Mouse (Mus musculus) bone marrow, adult 2 months (tissue): Measurements from ENCODE around the gene Banp. TPM values are rescaled to one million over a fixed set of nuclear protein-coding genes. Genes with fewer than 3 reads are reported as not detected.

Experiments used
- H3K27ac ChIP-seq: fragments of 200-500 bp; 2 replicates; pipeline ENCODE4 v1.5.1; 2012; ENCODE audit warnings: low read depth, mild to moderate bottlenecking, control low read depth, inconsistent platforms, low read length; ENCODE audit not compliant: control insufficient read depth, poor library complexity, insufficient read depth
- H3K4me1 ChIP-seq: fragments of 200-500 bp; 2 replicates; pipeline ENCODE4 v1.6.1; 2011; ENCODE audit warnings: low read length; ENCODE audit not compliant: control insufficient read depth, insufficient read depth
- H3K4me3 ChIP-seq: fragments of 200-500 bp; replicated peaks from 2 replicates; pipeline ENCODE3; 2011; ENCODE audit warnings: mild to moderate bottlenecking, low read depth, low read length, control low read depth; ENCODE audit not compliant: control insufficient read depth
- CTCF ChIP-seq: fragments of 200-500 bp; IDR thresholded peaks from 2 replicates; pipeline ENCODE4 v1.5.1; 2011; ENCODE audit warnings: low read length, control low read depth; ENCODE audit not compliant: control insufficient read depth, insufficient read depth
- POLR2A ChIP-seq: fragments of 200-500 bp; IDR thresholded peaks from 2 replicates; pipeline ENCODE4 v1.6.1; 2011; ENCODE audit warnings: low read depth, mild to moderate bottlenecking, control low read depth, low read length, borderline replicate concordance; ENCODE audit not compliant: control insufficient read depth
- WGBS: fragments of 180-500 bp; shearing (Covaris S2); methylation state at CpG from one replicate; pipeline ENCODE4 v1.1.7; 2018; 5-methylcytosine and 5-hydroxymethylcytosine counted together
- polyA plus RNA-seq: library from polyadenylated mRNA; stranded (reverse); fragments of >200 nt; gene quantifications from 2 replicates; pipeline ENCODE4 v1.2.4, GENCODE M21; 2011; ENCODE audit warnings: low replicate concordance; ENCODE audit not compliant: missing spikeins, insufficient read depth, insufficient read length

Gene Banp
- polyA plus RNA-seq, 1 experiment = 30.1 TPM

DNA sequence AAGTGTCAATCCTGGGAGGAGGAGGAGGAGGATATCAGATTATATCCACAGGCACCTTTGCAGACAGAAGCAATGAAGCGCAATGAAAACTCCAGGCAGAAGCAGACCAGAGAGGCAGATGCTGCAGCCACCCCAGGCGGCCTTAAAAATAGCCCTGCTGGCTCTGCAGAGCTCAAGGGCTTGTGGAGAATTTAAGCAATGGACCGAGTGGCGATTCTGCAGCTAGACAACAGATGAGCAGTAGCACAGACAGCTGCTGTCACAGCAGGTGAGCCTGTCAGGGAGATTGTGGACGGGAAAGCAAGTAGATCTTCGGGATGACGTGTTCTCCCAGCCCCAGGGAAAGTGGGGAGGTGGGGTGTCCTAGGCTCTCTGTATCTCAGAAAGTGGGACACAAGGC, 81.4 kb downstream of the Banp start:
- H3K4me1 ChIP-seq = no peaks in the 10 kb centered on the region
- TF ChIP-seq POLR2A (no peak), CTCF (no peak)
- H3K4me3 ChIP-seq = no peak overlapping the region
- WGBS = 76% methylated on average over 7 of the region's 7 CpGs
- H3K27ac ChIP-seq = no peak overlapping the region

DNA sequence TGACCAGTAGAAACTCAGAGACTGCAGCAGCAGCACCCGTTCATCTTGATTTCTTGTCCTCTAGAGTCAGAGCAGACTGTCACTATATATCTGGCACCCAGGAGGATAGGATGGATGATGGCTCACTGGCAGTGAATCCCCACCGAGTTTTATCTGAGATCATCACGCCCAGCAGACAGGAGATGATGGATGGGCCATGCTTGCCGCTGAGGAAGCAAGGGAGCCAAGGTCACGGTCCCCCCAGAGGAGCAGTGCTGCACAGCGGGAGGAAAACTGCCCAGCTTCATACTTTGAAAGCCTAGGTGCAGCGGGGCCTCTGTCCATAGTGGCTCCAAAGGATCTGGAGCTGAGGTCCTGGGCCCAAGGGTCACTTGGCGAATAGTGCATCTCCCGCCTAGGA, 83.2 kb downstream of the Banp start:
- 61% methylated on average over 9 of the region's 9 CpGs for WGBS
- Histone ChIP-seq H3K4me1 (no peaks in the 10 kb centered on the region), H3K4me3 (no peak overlapping the region)

DNA sequence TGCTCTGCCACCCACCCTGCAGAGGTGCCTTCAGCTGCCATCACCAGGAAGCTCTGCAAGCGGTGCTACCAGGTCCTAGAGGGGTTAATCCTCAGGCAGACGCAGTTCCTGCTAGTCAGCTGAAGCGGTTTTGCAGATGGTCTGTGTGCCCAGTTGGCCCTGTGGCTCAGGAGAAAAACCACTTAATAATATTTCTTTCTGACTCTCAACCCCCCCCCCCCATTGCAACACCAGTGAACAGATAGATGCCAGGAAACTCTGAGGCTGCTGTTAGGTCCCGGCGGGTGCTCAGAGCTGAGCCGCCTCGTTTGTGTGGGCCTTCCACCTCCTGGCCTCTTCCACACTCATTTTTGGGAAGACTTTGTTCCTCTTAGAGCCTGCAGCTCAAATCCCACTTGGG, 86.0 kb downstream of the Banp start:
- Histone ChIP-seq H3K27ac (no peak overlapping the region), H3K4me1 (no peaks in the 10 kb centered on the region), H3K4me3 (no peak overlapping the region)
- 5% methylated on average over 7 of the region's 7 CpGs for WGBS
- TF ChIP-seq POLR2A = no peak
- TF ChIP-seq CTCF = no peak

More for the DNA sequence above, 83.2 kb downstream of the Banp start:
- TF ChIP-seq CTCF = no peak
- no peak for TF ChIP-seq POLR2A
- no peak overlapping the region for H3K27ac ChIP-seq

DNA sequence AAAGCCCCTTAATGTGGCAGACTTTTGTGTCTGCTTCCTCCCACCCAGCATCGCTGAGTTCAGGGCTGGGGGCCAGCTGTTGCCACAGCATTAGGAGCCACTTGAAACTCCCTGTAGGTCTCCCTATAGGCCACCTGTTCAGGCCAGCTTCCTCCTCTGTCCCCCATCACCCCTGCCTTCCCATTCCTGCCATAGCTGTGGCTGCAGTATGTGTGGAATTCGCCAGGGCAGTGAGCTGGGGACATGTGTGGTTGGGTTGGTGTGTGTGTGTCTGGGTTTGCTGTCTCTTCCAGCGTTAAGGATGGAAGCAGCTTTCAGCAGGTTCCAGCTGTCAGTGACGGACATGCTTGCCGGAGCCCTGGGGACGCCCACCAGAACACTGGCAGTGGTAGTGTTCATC, 86.8 kb downstream of the Banp start:
- TF ChIP-seq CTCF (no peak), POLR2A (no peak)
- no peak overlapping the region for H3K4me3 ChIP-seq
- H3K4me1 ChIP-seq = no peaks in the 10 kb centered on the region
- H3K27ac ChIP-seq = no peak overlapping the region
- WGBS = 66% methylated on average over 6 of the region's 6 CpGs

DNA sequence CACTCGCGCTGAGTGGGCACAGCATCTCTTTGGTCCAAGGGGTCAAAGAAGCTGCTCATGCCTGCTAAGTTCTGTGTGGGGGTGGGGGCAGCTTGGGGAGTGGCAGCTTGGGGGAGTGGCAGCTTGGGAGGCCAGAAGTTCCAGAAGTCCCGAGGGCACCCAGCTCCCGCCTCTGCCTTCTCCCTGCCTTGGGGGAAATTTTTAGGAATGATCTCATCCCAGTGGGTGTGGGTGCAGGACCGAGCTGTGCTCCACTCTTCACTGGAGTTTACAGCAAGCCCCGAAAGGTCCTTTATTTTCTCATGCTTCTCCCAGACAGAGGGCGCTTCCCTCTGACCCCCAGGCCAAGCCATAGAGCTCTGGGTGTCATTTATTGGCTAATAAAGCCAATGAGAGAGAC, 87.7 kb downstream of the Banp start:
- TF ChIP-seq POLR2A (no peak), CTCF (no peak)
- no peak overlapping the region for H3K4me3 ChIP-seq
- 82% methylated on average over 7 of the region's 7 CpGs for WGBS
- H3K4me1 ChIP-seq = no peaks in the 10 kb centered on the region
- no peak overlapping the region for H3K27ac ChIP-seq

DNA sequence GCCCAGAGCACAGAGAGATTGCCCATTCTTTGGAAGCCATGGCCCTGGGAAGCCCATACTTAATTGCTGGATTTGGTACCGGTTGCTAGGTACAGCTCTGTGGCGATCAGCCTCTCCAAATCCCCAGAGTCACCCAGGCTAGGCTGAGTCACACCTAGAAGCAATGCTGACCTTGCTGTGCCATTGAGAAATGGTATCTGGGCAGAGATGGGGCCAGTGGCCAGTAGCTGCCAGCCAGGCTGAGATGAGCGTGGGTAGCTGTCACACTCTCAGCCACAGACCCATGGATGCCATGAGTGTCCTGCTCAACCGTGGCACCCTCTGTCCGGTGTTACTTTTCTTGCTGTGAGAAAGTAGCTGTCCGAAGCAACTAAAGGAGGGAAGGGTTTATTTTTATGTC, 88.5 kb downstream of the Banp start:
- 81% methylated on average over 6 of the region's 6 CpGs for WGBS
- Histone ChIP-seq H3K4me1 (no peaks in the 10 kb centered on the region), H3K27ac (no peak overlapping the region), H3K4me3 (no peak overlapping the region)
- TF ChIP-seq CTCF (no peak), POLR2A (no peak)

DNA sequence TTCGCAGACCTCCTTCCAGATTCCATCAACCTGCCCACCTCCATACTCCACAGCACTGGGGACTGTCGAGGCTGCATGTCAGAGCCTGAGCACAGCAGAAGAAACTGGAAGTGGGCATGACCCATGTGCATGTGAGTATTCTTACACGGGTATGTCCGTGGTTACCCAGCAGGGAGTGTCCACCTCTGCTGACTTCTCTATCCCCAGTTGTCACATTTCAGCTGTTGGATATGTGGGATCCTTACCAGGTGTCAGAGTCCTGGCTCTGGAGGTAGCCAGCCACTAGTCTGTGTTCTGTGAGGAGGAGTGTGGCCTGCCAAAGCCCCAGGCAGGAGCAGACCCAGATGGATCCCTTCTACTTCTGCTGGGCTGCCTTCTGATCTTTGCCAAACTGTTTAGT, 89.9 kb downstream of the Banp start:
- Histone ChIP-seq H3K4me3 (no peak overlapping the region), H3K4me1 (no peaks in the 10 kb centered on the region), H3K27ac (no peak overlapping the region)
- WGBS = 32% methylated on average over 4 of the region's 4 CpGs
- TF ChIP-seq POLR2A (no peak), CTCF (no peak)

DNA sequence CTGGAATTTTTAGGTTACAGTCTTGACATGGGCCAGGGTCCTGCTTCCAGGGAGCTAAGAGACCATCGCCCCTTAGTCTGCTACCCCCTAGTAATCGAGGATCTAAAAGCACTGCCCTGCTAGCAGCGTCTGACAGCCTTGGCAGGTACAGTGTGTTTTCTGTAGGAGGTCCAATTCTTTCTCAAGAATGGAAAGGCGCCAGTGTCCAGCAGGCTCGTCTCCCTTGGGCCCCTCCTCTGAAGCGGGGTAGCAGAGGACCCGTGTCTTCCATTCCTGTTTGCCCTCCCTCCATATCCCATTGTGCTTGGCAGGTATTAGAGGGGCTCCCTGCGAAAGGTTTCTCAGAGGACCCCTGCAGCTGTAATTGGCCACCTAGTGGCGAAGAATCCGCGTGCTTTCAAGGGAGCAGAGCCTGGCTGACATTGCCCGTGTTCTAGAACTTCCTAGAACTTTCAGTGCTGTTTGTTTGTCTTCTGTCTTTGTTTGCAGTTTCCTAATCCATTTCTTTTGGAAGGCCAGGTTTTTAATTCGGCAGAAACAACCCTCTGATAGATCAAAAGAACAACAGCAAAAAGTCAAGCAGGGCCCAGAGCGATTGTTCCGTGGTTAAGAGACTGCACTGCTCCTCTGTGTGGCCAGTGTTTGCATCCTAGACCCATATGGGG, 97.8 kb downstream of the Banp start:
- H3K27ac ChIP-seq = no peak overlapping the region
- TF ChIP-seq CTCF (no peak), POLR2A (no peak)
- H3K4me1 ChIP-seq = no peaks in the 10 kb centered on the region
- H3K4me3 ChIP-seq = no peak overlapping the region
- whole genome bisulfite sequencing = 66% methylated on average over 15 of the region's 15 CpGs

DNA sequence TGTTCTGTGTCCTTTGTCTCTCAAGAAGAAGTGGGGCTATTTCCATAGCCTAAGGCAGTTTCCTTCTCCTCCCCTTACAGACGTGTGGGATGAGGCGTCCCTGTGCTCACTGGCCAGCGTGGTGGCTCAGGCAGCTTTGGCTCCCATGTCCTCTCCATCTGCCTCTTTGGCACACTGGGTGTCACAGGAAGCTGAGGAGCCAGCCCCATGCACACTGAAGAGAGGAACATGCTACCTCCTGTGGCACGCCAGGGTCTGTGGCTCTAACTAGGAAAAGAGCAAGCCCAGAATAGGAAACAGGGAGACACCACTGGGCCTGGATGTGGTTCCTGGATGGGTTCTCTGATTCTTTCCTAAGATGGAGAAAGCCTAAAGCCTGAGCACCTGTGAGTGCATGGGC, 99.7 kb downstream of the Banp start:
- 78% methylated on average over 4 of the region's 4 CpGs for WGBS

More for the DNA sequence above, 99.7 kb downstream of the Banp start:
- TF ChIP-seq CTCF = no peak
- no peak for TF ChIP-seq POLR2A
- H3K27ac ChIP-seq = no peak overlapping the region
- H3K4me1 ChIP-seq = no peaks in the 10 kb centered on the region
- no peak overlapping the region for H3K4me3 ChIP-seq
